Mouse (Mus musculus) CH12.LX (cell line): Measurements from ENCODE around the gene Mpo.

ENCODE experiments used
- CHD2 ChIP-seq: IDR thresholded peaks from 2 replicates; pipeline ENCODE4 v1.6.1; 2011; ENCODE audit warnings: low read length, improper control_type of control experiment
- CTCF ChIP-seq, 2 experiments: IDR thresholded peaks in 1 of 2; conservative IDR thresholded peaks in 1 of 2; 2 replicates each; pipeline ENCODE4 v1.5.1; 2011 to 2012; ENCODE audit warnings: low read depth in 2 of 2, low read length in 2 of 2, improper control_type of control experiment in 1 of 2, inconsistent platforms in 1 of 2, mild to moderate bottlenecking in 1 of 2, moderate library complexity in 1 of 2
- ELF1 ChIP-seq: IDR thresholded peaks from 2 replicates; pipeline ENCODE4 v1.6.1; 2014; ENCODE audit warnings: low read depth, mild to moderate bottlenecking, inconsistent platforms, low read length, improper control_type of control experiment
- EP300 ChIP-seq: IDR thresholded peaks from 2 replicates; pipeline ENCODE4 v1.6.1; 2011; ENCODE audit warnings: low read length, improper control_type of control experiment
- KAT2A ChIP-seq: IDR thresholded peaks from 2 replicates; pipeline ENCODE4 v1.6.1; 2012; ENCODE audit warnings: low read length, improper control_type of control experiment, inconsistent platforms; ENCODE audit not compliant: insufficient replicate concordance
- MAFK ChIP-seq: IDR thresholded peaks from 2 replicates; pipeline ENCODE4 v1.6.1; 2011; ENCODE audit warnings: low read length, improper control_type of control experiment; ENCODE audit not compliant: insufficient replicate concordance
- MAX ChIP-seq: IDR thresholded peaks from 2 replicates; pipeline ENCODE4 v1.6.1; 2011; ENCODE audit warnings: low read length, improper control_type of control experiment
- POLR2A ChIP-seq: IDR thresholded peaks from 2 replicates; pipeline ENCODE4 v1.6.1; 2011; ENCODE audit warnings: low read depth, mild to moderate bottlenecking, improper control_type of control experiment, low read length
- UBTF ChIP-seq: IDR thresholded peaks from 2 replicates; pipeline ENCODE4 v1.6.1; 2012; ENCODE audit warnings: low read depth, mild to moderate bottlenecking, inconsistent platforms, low read length, improper control_type of control experiment, moderate library complexity
- ZC3H11A ChIP-seq: IDR thresholded peaks from 2 replicates; pipeline ENCODE4 v1.6.1; 2012; ENCODE audit warnings: low read depth, mild to moderate bottlenecking, inconsistent platforms, low read length, improper control_type of control experiment

GRCm38 (mm10) chr11:87753255-87753654, 40.1 kb upstream of the Mpo start:
- TF ChIP-seq ELF1 (no peak), MAX (no peak), EP300 (no peak), CTCF (conservative IDR thresholded peaks at IDR 0.05 in 1 of 2, IDR thresholded peaks at IDR 0.05 in 1 of 2; ENCODE audit: low read depth in 2 of 2, low read length in 2 of 2) (no peak), UBTF (no peak), POLR2A (no peak), CHD2 (no peak), ZC3H11A (no peak), MAFK (no peak), KAT2A (no peak)
